Mouse (Mus musculus) spleen, postnatal 14 days (tissue): ENCODE measurements around the gene Tubb4a.
"Not testable (repeated sequence)": the region's sequence is repeated elsewhere in the genome, so short reads cannot be mapped to it uniquely, and the experiment has no call there.

ENCODE experiments used
- DNase-seq, 2 experiments: peaks; one replicate each; pipeline ENCODE4 v3.0.0; 2021 to 2022; ENCODE audit warnings: low spot score in 2 of 2

The Tubb4a gene

DNA sequence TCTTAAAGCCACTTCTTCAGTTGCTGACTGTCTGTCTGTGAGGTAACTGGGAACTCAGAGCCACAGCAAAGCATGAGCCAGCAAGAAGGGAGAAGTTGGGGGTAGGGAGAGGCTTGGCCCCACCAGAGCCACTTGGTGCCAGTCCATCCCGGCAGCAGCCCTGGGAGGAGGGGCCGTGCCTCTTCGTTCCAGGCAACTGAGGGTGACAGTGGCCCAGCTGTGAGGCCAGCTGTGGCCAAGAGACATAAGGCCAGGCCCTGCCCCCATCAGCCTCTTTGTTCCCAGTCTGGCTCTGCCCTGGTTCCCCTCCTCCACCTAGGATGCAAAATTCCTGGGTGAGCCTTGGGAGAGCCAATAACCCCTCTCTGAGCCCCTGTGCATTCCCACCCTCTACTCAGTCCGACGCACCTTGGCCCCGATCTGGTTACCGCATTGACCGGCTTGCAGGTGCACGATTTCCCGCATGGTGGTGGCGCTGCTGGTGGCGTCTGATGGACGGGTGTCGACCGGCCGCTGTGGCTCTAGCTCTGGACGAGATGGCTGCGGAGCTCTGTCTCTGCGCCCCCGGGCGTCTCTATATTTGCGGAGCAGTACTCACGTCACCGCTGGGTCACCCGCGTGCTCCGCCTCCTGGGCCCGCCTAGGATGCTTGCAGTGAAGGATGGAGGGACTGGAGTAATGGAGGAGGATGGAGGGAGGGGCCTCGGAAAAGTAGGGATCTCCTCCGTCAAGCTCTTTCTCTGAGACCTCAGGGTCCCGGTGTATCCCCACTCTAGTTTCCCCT lies at the start of gene Tubb4a:
TSS of gene Tubb4a (minus strand) at position 734 of the 784 bp plus-strand sequence.
- DNase-seq = no peak

DNA sequence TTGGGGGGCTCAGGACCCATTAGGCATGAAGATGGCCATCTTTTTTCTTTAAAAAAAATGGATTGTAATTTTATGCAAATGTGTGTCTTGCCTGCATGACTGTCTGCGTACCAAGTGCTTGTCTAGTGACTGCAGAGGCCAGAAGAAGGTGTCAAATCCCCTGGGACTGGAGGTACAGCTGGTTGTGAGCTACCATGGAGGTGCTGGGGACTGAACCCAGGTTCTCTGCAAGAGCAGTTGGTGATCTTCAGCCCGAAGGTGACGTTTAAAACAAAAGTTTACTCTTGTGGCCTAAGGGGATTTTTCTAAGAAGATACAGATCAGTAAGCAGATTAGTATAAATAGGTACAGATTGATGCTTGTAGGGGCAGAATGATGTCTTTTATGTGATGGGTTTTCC lies 48.1 kb upstream of the Tubb4a start:
- DNase-seq = no peak

DNA sequence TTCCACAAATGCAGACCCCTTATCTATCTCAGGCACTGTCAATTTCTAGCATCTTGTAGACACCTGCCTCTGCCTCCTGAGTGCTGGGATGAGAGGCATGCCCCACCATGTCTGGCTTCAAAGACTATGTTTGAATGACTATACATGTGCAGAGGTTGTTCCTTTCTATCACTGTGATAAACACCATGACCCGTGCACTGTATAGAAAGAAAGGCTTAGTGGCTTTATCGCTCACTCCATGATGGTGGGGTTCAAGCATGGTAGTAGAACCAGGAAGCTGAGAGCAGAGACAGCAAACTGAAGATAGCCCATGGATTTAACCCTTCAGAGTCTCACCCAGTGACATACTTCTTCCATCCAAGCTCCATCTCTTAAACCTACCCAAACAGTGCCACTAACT lies 47.1 kb upstream of the Tubb4a start:
- DNase-seq = no peak

DNA sequence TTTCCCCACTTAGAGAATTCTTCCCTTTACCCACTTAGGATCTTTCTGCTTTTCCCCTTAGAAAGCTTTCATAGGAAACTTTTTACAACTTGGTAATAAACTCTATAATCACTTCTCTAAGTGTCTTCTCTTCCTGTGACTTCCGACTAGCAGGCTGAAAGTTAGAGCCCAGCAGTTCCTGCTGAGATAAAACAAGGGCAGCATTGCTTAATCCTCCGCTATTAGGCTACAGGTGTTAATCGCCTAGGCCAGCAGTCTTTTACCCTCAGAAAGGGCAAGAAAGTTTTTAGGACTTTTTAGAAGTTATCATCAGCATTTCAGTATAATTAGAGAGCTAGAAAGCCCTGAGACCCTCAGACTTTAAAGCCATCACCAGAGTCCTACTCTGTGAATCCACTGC lies 46.4 kb upstream of the Tubb4a start:
- DNase-seq = not testable (repeated sequence)

DNA sequence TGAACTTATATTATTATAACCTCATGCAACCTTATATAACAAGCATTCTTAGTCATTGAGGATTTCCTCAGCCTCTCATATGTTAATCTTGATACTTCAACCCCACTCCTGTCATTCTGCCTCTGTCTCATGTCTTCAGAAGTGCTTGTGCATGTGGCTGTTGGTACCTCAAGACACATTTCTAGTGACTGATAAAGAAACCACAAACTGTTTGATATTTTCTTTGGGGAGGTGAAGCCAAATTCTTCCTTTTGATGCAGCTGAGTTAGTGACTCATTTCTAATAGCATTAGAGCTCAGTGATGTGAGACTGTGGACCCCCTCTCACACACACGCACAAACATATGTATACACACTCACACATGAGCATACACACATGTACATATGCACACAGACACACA lies 44.2 kb upstream of the Tubb4a start:
- no peak for DNase-seq

DNA sequence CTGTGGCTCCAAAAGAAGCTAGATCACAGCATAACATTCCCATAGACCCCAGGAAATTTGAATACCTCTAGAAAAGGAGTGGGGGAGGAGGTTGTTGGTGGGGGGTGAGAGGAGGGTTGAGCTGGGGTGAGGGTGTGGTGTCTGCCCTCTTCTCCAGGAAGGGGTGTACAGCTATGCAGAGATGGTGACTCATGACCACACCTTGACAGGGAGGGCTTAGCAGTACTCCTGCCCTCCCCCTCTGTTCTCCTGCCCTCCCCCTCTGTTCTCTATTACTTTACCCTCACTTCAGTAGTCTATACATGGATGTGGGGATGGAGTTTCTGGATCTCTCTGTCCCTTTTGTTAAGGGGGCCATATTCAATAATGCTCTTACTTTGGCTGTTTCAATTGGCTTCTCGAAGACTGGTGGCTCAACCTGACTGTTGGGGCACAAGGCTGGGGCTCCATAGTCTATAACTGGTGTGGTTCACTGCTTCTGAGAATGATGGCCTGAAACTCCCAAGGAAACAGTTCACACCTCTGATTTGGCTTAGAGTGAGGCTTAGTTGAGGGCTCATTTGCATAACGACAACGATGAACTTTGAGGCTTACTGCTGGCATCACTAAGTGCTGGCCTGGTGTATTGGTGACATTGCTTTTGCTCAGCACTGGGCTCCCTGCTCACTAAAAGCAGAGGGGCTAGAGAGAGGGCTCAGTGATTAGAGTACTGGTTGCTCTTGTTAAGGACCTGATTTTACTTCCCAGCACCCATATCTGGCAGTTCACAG lies 38.5 kb upstream of the Tubb4a start:
- no peak for DNase-seq

DNA sequence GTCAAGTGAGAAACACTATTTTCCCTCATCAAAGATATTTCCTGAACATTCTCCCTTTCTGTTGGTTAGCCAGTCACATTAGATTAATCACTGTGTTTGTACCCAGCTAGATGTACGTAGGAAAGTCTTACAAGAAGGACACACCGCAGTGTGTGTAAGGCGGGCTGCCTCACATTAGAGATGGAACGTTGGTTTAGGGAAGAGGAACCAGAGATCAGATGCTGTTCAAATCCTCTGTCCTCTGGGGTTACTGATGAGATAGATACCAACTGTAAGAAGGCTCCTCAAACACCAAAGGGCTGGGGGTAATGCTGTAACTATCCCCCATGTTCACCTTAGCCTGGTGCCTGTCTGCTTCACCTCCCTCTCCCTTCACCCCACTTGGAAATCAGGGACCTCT lies 37.2 kb upstream of the Tubb4a start:
- DNase-seq = no peak

DNA sequence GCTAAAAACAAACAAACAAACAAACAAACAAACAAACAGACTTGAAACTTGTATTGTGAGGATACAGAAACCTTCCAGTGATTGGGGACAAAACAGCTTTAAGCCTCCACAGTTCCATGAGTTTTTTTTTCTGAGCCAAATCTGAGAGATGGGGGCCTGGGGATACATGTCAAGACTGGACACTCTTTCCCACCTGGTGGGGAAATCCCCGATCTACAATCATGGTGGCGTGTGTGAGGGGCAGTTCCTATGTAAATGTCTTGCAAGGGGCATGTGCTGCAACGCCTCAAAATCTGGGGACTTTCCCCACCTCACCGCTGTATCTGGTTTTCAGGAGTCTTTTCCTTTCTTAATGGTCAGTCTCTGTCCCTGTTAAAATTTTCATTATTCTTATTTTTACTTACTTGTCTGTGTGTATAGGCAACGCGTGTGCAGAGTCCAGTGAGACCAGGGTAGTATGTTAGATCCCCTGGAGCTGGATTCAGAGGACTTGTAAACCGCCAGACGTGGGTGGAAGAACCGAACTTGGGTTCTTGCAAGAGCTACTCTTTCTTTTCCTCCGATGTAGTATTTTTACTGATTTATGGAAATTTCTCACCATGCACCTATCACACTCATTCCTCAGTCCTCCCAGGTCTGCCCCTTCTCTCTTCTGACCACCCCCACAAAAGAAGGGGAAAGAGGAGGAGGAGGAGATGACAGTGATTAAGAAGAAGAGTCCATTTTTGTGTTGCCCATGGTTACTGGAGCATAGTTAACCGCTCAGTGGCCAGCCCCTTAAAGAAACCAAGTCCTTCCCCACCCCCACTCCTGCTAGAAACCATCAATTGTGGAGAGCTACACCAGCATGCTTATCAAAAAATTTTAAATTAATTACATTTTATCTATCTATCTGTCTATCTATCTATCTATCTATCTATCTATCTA lies 35.9 kb upstream of the Tubb4a start:
- no peak for DNase-seq

DNA sequence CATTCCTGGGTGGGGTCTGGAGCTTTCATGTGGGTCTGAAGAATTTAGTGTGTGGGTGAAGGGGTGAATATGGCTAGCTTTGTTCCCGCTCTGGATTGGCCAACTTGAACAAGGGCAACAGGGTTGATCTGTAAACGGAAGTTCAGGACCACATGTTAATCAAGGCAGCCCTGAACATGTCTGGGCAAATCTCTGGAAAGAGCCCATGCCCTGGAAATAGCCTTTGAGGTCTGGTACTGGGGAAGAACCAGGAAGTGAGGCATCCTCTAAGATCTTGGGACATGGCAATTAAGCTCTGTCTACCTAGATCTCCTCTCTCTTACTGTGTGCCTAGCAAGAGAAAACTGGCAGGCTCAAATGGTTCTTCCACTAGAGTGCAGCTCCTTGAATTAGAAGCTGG lies 34.3 kb upstream of the Tubb4a start:
- no peak for DNase-seq

DNA sequence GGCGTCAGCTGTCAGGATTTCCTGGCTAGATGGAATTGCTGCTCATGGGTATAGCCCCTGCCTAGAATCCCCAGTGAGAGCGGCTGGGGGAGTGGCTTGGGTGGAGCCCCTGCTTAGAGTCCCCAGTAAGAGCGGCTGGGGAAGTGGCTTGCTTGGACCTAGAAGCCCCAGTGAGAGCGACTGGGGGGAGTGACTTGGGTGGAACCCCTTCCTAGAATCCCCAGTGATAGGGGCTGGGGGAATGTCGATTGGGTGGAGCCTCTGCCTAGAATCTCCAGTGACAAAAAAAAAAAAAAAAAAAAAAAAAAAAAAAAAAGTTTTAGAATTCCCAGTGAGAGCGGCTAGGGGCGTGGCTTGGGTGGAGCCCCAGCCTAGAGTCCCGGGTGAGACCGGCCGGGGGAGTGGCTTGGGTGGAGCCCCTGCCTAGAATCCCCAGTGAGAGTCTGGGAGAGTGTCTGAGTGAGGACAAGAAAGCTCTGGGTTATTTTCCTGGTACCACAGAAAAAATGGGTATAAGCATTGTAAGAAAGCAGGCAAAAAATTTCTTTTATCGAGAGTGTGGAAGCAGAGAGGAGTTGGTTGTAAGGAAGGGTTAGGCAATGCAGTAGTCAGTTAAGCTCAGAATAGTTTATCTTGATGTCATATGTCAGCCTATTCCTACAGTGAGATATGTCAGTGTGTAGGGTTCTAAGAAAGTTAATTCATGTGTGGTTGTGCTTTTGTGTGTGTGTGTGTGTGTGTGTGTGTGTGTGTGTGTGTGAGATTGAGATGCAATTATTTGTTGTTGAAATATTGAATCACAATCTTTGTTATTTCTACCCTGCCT lies 31.2 kb upstream of the Tubb4a start:
- DNase-seq = no peak

DNA sequence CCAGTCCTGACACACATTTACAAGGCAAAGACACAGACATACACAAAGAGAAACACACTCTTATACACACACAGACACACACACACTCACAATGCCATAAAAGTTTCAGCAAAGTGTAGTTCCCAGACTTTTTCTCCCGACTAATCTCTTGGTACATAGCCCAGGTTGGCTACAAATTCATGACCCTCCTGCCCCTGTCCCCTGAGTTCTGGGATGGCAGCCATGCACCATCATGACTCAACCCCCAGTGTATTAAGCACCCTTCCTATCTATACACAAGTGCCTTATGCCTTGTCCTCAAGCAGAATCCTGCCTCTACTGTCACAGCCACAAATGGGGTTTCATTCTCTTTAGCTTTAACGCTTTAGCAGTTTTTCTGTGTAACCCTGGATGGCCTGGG lies 29.2 kb upstream of the Tubb4a start:
- DNase-seq = no peak

DNA sequence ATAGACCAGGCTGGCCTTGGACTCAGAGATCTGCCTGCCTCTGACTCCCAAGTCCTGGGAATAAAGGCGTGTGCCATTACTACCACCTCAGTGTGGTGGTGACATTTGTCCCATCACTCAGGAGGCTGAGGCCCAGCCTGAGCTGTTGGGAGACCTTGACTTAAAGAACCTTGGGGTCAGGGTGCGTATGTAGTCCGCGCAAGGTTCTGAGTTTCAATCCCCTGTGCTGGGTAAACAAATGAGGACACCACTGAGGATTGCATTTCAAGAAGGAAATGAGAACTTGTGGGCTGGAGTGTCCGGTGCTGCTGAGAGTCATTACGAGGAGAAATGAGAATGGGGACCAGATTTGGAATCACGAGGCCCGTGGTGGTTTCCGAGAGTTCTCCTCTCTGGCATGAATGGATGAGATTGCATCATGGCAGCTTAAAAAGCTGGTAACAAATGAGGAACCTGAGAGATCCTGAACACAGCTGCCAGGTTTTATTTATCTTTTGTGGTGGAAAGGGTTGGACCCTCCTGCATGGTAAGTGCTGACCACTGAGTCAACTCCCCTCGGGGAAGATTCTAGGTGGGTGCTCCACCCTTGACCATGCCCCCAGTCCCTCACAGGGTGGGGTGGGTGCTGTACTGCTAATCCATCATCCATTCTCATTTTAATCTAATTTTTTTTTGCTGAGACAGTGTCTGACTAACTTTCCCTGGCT lies 25.3 kb upstream of the Tubb4a start:
- no peak for DNase-seq

DNA sequence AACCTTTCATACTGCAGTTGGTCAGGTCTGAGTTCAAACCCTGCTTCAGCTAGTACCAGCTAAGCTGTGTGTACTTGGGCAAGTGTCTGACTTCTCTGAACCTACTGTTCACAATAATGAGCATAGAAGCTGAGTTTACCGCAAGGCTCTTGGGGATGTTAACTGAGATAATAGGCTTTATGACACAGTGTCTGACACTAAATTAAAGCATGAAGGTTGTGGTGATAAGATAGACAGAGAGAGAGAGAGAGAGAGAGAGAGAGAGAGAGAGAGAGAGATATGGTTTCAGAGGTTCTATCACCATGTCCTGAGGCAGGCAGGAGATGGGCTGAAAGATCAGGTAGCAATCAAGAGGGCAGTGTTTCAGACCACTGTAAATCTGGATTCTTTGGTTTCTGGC lies 22.4 kb upstream of the Tubb4a start:
- no peak for DNase-seq

DNA sequence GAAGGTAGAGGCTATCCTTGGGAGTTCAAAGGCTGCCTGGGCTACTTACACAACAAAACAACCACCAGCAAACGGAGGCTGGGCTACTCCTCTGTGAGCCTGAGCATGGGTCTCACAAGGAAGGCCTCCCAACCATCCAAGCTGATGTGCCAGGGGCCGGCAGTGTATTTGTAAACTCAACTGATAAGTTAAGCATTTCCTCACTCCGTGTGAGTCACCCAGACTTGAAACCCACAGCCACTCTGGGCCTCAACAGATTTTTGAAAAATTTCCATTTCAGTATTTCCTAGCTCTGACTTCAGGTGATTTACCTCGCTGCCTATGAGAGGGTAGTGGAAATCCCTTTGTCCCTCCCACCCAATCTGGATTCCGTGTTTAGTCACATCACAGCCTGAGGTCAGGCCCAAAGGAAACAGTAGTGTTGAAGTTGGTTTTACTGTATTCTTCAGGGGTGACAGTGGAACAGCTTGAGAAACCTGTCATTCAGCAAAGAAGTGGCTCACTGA lies 21.1 kb upstream of the Tubb4a start:
- no peak for DNase-seq

DNA sequence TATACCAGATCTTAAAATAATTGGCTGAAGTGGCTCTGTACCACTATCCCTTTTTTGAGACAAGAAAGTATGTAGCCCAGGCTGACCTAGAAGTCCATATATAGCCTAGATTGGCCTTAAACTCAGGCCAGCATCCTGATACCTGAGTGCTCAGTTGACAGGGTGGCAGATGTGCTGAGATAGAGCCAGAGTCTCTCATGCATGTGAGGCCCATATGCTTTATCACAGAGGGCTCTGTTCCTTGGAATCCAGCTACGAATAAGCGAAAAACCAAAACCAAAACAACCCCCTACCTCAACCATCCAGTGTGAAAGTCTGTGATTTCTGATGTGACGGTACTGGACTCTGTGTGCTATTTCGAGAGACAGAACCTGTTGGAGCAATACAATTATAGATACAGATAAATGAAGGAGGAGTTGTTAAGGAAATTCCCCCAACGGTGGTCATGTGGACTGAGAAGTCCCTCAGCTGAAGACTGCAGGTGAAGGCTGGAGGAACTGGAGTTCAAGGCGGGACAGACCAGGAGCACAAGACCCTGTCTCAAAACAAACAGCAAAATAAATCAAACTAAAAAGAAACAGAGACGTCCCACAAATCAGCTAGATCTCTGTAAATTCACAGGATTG lies 20.6 kb upstream of the Tubb4a start:
- DNase-seq = no peak

DNA sequence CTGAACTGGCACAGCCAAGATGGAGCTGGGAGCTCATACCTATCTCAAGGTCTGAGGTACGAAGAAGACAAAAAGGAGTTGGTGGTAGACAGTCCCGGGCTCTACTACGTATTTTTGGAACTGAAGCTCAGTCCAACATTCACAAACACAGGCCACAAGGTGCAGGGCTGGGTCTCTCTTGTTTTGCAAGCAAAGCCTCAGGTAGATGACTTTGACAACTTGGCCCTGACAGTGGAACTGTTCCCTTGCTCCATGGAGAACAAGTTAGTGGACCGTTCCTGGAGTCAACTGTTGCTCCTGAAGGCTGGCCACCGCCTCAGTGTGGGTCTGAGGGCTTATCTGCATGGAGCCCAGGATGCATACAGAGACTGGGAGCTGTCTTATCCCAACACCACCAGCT lies 19.5 kb upstream of the Tubb4a start:
- no peak for DNase-seq

DNA sequence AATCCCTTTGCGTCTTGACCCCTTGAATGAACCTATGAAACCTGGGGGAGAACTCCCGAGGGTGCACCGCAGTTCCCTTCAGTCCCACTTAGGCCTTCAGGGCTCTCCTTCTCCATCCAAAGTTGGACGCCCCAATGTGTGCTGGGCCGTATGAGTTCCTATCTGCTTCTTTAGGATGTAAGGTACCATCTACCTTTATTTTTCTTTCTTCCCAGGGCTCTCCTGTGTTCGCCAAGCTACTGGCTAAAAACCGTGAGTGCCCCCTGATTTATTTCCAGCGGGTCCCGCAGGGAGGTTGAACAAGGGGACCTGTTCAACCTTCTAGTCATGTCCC lies 18.4 kb upstream of the Tubb4a start:
- DNase-seq = no peak

DNA sequence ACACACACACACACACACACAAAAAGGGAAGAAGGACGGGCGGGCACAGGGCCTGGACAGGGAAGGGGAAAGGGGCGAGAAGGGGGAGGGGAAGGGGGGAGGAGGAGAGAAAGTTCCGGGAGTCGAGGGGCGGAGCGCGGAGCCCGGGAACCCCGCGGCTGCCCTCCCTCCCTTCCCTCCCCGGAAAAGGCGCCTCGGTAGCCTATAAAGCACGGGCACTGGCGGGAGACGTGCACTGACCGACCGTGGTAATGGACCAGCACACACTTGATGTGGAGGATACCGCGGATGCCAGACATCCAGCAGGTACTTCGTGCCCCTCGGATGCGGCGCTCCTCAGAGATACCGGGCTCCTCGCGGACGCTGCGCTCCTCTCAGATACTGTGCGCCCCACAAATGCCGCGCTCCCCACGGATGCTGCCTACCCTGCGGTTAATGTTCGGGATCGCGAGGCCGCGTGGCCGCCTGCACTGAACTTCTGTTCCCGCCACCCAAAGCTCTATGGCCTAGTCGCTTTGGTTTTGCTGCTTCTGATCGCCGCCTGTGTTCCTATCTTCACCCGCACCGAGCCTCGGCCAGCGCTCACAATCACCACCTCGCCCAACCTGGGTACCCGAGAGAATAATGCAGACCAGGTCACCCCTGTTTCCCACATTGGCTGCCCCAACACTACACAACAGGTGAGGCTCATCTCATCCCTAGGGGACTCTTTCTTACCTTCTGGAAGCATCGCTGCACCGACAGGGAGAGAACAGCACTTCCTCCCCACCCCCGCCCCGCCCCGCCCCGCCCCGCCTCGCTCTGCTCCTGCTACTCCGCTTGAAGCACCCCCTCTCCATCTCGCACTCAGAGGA lies 17.8 kb upstream of the Tubb4a start, which contains the start of gene Tnfsf9:
TSS of gene Tnfsf9 (plus strand) at position 145 of the 854 bp plus-strand sequence.
- peak in 1 of 2 experiments; percentile 7 for DNase-seq

DNA sequence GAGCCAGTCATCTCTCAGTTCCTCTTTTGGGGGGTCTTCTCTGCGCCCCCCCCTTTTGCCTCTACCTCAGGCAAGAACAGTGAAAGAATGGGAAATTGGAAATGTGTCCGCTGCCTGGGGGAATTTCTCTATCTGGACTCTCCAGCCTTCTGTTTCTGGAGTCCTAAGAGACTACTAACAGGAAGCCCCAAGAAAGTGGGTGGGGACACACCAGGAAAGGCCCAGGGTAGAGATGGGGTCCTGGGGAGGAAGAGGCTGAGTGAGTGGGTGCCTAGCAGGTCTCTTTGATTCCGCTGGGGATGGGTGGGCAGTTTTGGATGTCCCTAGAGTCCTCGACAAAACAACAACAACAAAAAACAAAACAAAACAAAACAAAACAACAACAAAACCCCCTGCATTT lies 16.9 kb upstream of the Tubb4a start:
- no peak for DNase-seq
